Mouse (Mus musculus) urinary bladder, postnatal 14 days (tissue): ENCODE results near the gene Psd4.
A peak's percentile ranks its signal among the peaks of the same experiment; 100 is the strongest.

ENCODE experiments used
- DNase-seq: peaks from one replicate; pipeline ENCODE4 v3.0.0; 2021; ENCODE audit warnings: low spot score

The Psd4 gene

DNA sequence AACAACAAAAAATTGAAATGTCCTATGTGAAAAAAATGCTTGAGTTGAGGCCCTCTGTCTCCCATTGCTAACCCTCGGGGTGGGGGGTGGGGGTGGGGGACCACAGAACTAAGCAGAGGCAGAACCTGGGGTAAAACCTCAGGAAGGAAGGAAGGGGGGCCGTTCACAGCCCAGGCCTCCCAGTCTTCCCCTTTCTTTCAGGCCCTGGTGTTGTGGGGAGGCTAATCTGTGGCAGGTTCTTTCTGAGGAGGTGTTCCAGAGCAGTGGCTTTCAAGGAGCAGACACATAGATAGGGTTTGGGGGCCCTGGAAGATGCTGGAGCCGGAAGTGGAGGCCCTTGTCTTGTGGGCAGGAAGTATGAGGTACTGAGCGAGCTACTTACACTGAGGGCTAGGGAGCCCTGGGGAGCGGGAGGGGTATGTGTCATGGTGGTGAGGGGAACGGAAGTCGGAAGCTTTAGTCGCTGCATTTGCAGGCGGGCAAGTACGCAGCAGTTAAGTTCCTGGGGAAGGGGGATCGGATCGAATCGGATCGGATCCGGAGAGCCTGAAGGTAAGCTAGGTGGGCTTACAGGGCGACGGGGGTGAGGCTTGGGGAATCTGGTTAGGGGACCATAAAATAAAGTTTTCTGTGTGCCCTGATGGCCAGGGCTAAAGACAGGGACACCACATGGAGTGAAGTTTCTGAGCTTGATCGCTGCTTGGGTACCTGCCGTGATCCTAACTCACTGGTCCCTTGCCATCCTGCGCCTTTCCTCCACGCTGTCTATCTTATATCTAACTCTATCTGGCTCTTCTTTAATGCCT, 19.0 kb downstream of the Psd4 start:
- DNase-seq = no peak

DNA sequence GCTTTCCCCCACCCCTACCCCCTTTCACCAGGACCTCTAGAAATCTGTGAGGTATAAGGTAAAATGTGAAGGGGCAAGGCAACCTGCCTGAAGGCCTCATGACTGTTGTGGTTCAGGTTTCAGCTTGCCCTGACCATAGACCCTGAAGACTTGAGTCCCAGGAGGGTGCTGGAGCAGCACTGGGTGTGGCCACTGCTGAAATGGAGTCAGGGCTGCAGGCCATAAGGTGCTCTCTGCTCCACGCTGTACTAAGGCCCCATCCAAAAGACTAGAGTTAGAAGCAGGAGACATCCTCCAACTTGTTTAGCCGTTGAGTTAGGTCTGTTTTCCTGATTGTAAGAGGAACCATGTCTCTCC, 19.6 kb downstream of the Psd4 start:
- no peak for DNase-seq

DNA sequence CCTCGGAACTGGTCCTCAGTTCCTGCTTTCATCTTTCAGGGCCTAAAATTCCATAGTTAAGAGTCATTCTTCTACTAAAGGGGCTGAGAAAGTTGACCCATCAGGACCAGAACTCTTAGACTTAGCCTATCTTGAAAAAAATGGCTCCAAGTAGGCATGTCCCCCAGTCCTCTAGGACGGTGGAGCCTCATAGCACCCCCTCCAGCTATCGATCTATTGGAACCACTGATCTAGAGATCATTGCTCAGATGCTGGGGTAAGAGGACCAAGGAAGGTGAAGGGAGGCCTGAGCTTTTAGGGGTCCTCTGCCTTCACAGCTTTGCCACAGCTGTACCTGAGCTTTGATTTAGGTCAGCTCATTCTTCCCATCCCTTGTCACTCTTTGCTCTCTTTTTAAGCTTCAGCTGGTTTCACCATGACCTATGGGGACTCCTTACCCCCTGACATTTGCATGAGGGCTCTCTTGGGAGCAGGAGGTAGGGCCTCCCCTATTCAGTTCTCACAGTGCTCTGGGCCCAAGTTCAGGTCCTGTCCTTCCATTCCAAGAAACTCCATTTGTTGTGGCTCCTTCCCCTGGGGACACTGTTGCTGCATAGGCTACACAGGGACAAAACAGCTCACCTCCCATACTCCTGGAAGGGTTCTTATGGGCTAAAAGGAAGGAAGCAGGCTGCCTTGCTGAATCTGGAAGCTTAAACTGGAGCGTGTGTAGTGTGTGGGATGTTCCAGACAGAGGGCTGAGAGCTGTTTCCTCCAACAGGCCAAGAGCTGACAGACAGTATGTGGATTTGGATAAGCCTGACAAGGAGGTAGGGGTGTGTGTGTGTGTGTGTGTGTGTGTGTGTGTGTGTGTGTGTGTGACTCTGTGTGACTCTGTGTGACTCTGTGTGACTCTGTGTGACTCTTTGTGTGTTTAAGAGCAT, 20.2 kb downstream of the Psd4 start:
- DNase-seq = no peak

DNA sequence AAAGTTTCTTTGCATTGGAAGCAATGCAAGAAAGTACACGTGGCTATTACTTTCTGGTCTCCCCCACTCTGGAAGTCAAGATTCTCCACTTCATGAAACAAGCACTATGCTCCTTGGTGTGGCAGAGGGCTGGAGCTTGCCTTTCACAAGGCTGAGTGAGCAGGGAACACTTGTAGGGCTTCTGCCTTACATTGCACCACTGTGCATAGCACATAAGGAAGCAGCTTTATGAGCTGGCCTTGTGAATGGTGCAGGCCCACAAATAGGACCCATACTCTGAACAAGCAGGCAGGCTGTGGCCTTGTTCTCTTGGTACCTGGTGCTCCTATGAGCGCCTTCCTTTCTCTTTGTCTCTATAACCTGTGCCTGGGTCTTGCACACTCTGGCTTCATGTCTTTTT, 25.9 kb downstream of the Psd4 start:
- no peak for DNase-seq

DNA sequence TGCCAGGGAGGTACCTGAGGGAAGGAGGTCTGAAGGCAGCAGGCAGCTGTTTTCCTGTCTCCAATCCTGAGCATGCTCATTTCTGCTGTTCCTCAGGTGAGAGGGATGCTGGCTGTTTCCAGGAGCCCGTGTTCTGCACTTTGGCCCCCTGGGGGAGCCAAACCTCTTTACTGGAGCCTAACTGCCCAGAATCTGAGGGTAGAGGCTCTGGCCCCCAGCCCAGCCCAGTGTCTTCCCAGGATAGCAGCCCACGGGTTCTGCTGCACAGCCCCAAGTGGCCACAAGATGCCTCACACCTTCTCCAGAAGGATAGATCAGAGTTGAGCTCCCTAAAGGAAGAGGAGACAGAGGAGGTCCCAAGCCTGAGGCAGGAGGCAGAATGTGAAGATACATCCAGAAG, 29.7 kb downstream of the Psd4 start:
- DNase-seq = no peak

DNA sequence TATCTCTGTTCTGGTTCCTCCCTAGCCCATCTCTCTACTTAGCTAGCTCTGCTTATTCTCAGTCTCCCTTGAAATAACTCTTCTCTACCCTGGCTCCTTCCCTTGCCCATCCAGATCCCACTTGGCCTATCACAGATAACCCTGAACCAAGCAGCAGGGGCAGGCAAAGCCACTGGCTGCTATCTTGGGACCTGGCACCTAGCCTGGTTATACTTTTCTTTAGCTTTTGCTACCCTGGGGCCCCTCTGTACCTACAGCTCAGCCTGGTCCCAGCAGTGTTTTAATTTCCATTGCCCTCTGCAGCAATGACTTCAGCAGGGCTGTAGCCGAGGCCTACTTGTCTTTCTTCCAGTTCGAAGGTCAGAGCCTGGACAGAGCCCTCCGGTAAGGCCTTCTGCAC, 33.3 kb downstream of the Psd4 start:
- no peak for DNase-seq

DNA sequence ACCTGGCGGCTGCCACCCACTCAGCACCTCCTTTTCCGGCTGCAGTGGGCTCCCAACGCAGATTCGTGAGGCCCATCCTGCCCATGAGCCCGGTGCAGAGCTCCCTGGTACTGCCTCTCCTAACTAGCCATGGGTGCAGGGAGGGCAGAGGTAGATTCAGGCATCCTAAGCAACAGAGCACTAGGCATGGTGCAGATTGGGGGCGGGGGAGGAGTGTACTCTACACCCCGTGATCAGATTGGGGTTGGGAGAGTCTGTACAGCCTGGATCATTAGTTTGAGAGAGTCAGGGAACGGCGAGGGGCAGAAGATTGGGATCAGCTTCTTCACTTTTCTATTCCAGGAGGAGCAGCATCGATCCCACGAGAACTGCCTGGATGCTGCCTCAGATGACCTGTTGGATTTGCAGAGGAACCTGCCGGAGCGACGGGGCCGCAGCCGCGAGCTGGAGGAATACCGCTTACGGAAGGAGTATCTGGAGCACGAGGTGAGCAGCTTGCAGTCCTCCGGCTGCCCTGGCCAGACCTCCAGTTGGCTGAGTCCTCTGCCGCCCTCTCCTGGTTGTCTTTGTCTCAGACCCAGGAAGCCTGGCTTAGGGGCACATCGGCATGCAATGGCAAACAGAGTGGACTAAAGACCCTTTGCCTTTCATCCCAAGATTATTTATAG, 38.1 kb downstream of the Psd4 start:
- peak; percentile 82 for DNase-seq

DNA sequence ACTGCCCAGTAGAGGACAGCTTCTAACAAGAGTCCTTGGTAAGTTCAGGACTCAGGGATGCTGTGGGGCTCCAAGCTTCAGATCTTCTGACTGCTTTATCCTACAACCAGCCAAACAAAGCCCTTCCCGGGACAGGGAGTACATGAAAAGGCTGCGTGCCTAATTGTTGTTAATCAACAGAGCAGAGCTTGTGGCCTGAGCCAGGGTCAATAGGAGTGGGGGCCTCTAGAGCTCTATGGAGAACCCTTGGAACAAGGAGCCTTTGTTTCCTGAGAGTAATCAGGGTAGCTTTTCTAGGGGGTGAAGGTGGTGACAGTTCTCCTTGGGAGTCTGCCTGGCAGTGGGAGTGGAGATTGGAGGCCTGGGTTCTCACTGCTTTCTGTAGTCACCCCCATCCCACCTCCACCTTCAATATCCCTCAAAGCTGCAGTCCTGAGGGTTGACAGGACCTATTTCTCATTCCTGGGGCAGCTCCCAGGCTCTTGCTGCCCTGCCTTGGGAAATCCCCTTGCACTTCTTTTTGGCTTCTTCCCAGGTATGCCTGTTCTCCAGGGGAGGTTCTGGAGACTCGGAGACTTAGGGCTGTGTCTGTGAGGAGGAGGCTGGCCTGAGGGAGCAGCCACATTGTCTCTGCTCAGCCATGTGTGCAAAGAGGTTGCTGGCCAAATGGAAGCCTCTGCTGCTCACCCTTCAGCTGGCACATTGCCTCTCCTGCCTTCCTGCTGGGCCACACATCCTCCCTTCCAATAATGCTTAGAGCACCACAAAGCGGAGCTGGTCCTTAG, 40.5 kb downstream of the Psd4 start:
- DNase-seq = no peak

DNA sequence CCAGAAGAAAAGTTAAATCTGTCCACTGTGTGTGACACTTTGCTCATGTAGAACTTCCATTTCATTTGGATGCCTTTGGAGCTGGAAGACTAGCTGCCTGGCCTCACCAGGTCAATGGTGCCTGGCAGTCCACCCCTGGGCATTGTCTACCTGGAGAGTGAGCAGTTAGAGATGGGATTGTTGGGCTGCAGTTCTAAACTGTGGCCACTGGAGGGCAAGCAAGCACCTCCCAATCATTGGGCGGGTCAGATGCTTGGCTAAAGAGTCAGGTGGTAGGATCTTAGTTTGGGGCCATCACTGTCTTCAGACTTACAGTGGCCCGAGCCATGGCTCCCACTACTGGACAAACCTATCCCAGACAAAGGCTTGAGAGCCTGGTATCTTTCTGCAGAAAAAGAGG, 41.8 kb downstream of the Psd4 start:
- peak; percentile 75 for DNase-seq

DNA sequence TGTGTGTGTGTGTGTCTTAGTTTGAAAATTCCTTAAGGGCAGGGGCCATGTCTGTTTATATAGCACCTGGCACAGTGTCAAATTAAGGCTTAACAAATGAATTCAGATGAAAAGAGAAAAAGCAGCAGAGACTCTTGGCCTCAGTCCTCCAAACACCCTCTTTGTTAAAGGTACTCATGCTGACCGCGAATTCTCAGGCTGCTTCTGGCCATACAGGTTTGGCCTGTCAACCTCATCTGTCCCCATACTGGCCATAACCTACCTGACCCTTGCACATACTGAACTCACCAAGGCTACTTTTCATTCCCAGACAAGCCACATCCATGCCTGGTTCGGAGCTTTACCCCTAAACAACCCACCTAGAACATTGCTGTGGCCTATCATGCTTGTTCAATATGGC, 45.8 kb downstream of the Psd4 start:
- no peak for DNase-seq

DNA sequence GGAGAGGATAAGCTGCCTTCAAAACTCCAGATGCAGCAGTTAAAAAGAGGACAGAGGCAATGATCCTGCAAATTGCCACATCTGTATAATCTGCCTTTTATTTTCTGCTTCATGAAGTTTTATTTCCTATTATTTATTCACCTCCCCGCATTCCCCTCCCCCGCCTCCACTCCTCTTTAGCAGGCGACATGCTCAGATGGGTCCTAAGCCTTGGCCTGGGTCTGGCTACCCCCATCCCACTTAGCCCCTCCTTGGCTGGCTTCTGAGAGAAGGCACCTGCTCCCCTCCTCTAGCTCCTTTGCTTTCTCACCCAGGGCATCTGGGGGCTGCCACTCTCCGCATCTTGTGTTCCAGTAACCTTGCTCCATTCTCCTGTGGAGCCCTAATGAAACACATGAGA, 46.3 kb downstream of the Psd4 start:
- DNase-seq = no peak

DNA sequence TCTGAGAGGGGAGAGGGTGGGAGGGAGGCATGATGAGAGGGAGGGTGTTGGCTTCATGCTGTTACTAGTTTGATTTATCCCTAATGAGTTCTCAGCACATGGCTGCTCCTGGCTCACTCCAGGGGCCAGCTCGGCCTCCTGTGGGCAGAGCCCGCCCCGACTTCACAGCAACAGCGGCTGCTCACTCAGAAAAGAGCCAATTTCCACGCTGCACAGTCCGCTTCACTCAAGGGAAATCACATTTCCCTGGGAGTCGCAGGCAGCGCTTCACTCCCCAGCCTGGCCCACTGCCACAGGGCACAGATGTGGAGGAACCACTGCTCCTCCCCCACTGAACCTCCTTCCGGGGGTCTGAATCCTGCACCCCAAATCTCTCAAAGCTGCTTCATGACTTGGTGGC, 49.3 kb downstream of the Psd4 start:
- DNase-seq = no peak

DNA sequence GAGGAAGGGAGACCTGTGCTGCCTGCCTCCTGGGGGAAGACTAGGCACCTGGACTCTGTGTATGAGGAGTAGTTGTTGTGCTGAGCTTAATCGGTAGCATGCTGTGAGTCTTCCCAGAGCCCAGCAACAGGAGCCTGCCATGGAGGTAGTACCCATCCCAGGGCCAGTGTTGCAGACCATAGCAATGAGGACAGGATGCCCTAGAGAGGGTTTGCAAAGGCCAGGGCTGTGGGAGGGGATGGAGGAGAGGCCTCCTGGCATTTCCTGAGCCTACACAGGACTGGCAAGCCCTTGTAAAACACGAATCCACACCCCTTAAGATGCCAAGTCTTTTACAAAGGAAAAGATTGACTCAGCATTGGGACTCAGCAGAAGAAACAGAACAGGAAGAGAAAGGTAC, 49.7 kb downstream of the Psd4 start:
- DNase-seq = no peak

DNA sequence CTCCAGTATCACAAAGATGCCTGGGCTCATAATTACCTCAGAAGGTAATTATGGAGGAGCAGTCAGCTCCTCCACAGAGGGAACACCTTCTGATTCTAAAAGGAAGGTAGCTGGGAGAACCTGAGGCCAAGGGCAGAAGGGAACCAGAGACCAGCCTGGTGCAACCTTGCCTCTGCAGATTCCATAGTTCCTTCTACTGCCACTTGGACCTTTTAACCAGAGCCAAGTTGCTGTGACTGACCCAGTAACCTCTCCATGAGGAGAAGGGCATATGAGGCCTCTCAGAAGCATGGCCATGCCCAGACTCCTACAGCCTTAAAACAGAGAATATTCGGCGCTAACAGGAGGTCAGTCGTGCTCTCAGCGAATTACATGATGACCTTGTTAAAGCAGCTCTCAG, 50.2 kb downstream of the Psd4 start:
- no peak for DNase-seq

DNA sequence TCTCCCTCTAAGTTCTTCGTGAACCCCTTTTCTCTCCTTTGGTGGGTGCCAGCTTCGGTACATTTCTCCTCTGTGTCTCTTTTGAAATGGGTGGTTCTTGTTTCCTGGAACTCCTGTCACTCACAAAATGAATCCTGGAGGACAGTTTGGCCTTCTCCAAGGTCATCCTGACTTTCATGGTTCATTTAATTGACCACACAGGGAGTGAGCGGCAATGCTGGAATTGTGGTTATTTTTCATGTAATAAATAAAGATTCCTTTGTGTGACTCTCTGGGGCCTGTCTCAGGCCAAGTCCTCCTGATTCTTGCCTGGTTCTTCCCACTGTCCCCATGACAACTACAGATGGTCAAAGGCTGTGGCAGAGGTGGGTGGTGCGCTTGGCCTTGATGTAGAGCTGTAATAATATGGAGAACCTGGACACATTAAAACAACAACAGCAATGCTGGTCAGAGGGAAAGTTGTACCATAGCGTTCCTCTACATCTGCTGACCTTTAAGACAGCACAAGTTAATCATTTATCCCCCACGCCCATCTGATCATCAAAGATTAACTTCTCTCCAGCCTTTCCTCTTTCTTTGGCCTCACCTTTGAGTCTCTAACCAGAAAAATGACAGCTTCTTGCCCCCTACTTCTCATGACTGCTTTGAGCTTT, 54.0 kb downstream of the Psd4 start:
- no peak for DNase-seq

DNA sequence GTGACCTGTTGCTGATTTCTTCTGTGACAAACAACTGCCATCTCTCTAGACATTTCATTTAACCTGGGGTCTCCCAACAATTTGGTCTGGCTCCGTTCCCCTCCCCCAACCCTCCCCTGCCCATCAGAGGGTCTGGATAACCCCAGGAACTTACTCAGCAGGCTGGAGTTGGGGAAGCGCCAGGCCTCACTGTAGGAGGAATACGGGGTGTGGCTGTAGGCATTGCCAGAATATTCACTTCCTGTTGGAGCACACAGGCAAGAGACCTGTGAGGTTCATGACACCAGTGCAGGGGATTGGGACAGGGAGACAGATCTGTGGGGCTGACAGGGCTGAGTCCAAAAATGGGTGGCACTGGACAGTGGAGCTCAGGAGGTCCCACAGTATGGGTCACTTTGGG, 55.4 kb downstream of the Psd4 start:
- peak; percentile 25 for DNase-seq

DNA sequence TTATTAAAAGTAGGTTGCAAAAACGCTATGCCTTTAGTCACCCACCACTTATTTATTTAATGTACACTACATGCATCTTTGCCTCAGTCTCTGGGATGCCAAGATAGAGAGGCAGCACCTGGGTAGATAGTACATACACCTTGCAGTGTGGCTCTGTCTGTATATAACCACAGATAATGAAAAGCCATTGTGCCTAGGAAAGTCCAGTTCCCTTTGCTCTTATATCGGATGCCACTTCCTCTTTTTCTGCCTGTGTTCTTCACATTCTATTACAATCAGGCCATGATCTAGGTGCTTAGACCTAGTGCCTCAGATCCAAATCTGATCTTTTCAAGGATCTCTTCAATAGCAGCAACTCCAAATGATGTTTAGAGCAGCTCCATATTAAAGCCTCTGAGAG, 58.2 kb downstream of the Psd4 start:
- DNase-seq = no peak

DNA sequence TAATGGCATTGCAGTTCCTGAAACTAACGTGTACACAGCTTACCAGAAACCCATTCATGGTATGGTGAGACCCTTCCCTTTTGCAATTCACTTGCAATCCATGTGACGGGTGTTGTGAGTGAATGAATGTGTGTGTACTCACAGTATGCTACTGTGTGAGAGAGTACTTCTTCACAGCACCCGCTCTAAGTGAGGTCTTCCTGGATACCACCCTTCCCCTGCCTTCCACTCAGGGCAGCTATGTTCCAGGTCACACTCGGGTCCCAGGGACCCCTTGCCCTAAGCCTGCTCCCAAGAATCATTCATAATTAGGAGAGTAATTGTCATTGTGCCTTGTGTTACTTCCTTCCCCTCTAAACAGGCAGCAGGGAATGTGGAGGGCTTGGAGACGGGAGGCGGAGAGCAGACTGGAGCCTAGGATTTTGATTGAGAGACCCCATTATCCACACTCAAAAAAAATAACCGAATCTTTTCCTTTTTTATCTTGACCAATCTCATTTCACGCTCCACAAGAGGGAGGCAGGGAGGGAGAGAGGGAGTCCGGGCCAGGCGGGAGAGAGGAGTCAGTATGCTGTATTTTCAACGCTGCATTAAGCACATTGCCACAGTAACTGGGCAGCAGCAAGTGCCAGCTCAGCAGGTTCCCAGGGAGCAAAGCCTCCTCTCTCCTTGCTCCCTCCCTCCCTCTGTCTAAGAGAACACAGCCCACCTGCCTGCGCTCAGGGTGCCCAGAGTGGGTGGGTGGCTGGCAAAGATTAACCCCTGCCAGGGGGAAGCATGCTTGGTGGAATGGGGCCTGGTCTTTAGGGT, 60.7 kb downstream of the Psd4 start:
- no peak for DNase-seq

DNA sequence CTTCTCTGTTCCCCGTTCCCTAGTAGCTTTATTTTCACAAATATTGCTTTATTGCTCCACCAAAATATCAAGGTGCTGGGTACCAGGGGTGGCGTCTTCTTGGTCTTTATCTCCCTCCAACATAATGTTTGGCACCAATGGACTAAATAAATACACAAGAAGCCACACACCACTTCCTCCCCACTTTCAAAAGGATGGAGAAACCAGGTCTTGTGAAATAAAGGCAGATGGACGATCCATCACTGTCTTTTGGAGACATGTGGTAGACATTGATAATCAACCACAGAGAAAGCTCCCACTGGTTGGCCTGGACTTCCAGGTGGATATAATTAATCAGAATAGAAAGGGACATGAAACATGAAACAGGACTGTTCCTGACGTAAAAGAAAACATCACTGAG, 62.4 kb downstream of the Psd4 start:
- no peak for DNase-seq

DNA sequence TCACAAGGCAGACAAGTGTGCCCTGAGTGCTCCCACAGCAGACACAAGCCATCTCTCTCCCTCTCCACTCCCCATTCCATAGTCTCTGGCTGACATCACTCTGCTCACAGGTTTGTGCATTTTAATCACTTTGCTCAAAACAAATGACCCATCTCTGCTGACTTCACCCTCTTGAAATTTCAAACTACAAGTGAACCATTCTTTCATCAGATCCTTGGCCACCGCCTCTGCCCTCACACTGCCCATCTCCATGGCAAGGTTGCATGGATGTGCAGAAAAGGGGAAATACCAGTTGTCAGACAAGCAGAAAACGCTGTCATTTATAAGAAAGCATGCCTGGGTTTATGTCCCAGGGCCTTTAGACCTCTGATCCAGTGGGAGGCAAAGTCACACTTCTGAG, 67.3 kb downstream of the Psd4 start:
- no peak for DNase-seq

DNA sequence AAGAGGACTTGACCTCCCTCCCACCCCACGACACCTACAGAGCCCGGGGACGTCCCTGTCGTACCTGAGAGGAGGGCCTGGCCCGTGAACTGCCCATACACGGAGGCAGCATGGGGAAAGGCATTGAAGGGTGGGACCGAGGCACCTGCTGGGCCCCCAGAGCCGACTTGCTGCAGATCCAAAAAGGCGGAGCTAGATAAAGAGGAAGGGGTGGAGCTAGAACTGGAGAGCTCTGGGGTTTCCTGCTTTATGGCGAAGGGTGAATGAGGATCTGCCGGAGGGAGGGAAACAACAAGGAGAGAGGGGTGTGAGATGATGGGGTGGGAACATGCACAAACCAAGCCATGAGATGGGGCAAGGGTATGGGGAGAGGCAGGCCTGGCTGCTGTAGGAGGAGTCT, 68.3 kb downstream of the Psd4 start:
- no peak for DNase-seq
